In genomic region chr8:84192555-84192954, GRCm38 (mm10) we compare ENCODE assay signal across 8 mouse cellular contexts. TPM values are rescaled to one million over a fixed set of nuclear protein-coding genes. Genes with fewer than 3 reads are reported as not detected.
DNase-seq lines count a peak whose midpoint lies in the region; ATAC-seq lines count a peak whose summit lies in the region.

No protein-coding gene starts in this region.

- no peak overlapping the region for H3K4me3 ChIP-seq in forebrain, embryonic 14.5 days (ENCODE audit: low read depth, low read length)
- H3K4me3 ChIP-seq in megakaryocyte, embryonic 14.5 days (replicated peaks), result peak overlapping the region; percentile 94

- 3% methylated on average over 33 of the region's 33 CpGs for WGBS in forebrain, embryonic 14.5 days

- H3K9me3 ChIP-seq in forebrain, embryonic 14.5 days (replicated peaks; ENCODE audit: control insufficient read depth, low read length), result no peaks in the 10 kb centered on the region
- no peaks in the 10 kb centered on the region for H3K9me3 ChIP-seq in megakaryocyte, embryonic 14.5 days

- peak; percentile 78 for DNase-seq in ES-CJ7 (ENCODE audit: low read depth, low spot score)
- peak; percentile 93 for DNase-seq in adrenal gland, postnatal 14 days
- DNase-seq in forebrain, embryonic 14.5 days (ENCODE audit: low spot score), result peak; percentile 72
- peak; percentile 74 for DNase-seq in heart, postnatal 25 days (ENCODE audit: low spot score)
- peak; percentile 60 to 68 for DNase-seq in left cerebral cortex, postnatal 25 days (ENCODE audit: low spot score in 2 of 2)
- peak; percentile 70 to 80 for DNase-seq in right cerebral cortex, postnatal 10 days (ENCODE audit: low spot score in 2 of 2)
- DNase-seq in yolk sac, embryonic 10.5 days (ENCODE audit: low spot score), result peak; percentile 85

- intact Hi-C loops in heart, postnatal 25 days (cut with DNase I), result no loop called here
- intact Hi-C loops in left cerebral cortex, postnatal 25 days (cut with DNase I), result no loop called here

- peak overlapping the region; percentile 36 for H3K4me2 ChIP-seq in forebrain, embryonic 14.5 days (ENCODE audit: low read length)

- ATAC-seq in forebrain, embryonic 14.5 days, result peak; percentile 61

- H3K27me3 ChIP-seq in forebrain, embryonic 14.5 days (replicated peaks; ENCODE audit: control insufficient read depth, insufficient read depth, low read length), result 0 out of 2 replicates have a peak, but pooled peaks cover 2% of the 10 kb centered on the region
- no peaks in the 10 kb centered on the region for H3K27me3 ChIP-seq in megakaryocyte, embryonic 14.5 days (replicated peaks)

- H3K9ac ChIP-seq in forebrain, embryonic 14.5 days (ENCODE audit: low read length), result peak overlapping the region; percentile 29; the same call in 1 of the 2 replicates

- no peaks in the 10 kb centered on the region for H3K36me3 ChIP-seq in forebrain, embryonic 14.5 days (ENCODE audit: control insufficient read depth, insufficient read depth, low read length)
- no peaks in the 10 kb centered on the region for H3K36me3 ChIP-seq in megakaryocyte, embryonic 14.5 days (replicated peaks; ENCODE audit: low read length)

- H3K4me1 ChIP-seq in forebrain, embryonic 14.5 days (ENCODE audit: control insufficient read depth, insufficient read depth, low read length), result peaks cover 5% of the 10 kb centered on the region
- H3K4me1 ChIP-seq in megakaryocyte, embryonic 14.5 days, result peaks cover 59% of the 10 kb centered on the region

- H3K27ac ChIP-seq in forebrain, embryonic 14.5 days (ENCODE audit: low read depth, low read length), result 0 out of 2 replicates have a peak overlapping the region, but pooled peaks have one; percentile 27

RNA-seq across cellular contexts. Expression of gene Nanos3, which starts 7.5 kb away (rescaled TPM):
- 0.67 and 1.2 TPM in 2 replicates for total RNA-seq in adrenal gland, postnatal 14 days (2021)
- 4.5 and 8.3 TPM in 2 replicates for polyA plus RNA-seq in forebrain, embryonic 14.5 days (2014; fragmentation: Nextera tagmentation; extraction: Ambion mirVana)
- total RNA-seq in heart, postnatal 25 days (2021), result 1 to 10 TPM in 1 of 2 experiments, under 1 TPM in 1; 0.73 to 1.4 TPM
- total RNA-seq in left cerebral cortex, postnatal 25 days (2021), result 1 to 10 TPM; 2.6 to 3.2 TPM
- polyA plus RNA-seq in megakaryocyte, embryonic 14.5 days (2012; ENCODE audit: insufficient read depth, low replicate concordance), result 0.87 TPM in 1 of 2 replicates, not detected in the other

RNA-seq across cellular contexts. Expression of gene Zswim4, which starts 44.3 kb away (rescaled TPM):
- total RNA-seq in adrenal gland, postnatal 14 days (2021), result 32.3 and 39.5 TPM in 2 replicates
- 22.6 and 26.9 TPM in 2 replicates for polyA plus RNA-seq in forebrain, embryonic 14.5 days (2014; fragmentation: Nextera tagmentation; extraction: Ambion mirVana)
- total RNA-seq in heart, postnatal 25 days (2021), result 1 to 10 TPM; 8.2 to 8.8 TPM
- 10 to 100 TPM; 13.0 to 13.9 TPM for total RNA-seq in left cerebral cortex, postnatal 25 days (2021)
- 14.1 and 16.0 TPM in 2 replicates for polyA plus RNA-seq in megakaryocyte, embryonic 14.5 days (2012; ENCODE audit: insufficient read depth, low replicate concordance)

RNA-seq across cellular contexts. Expression of gene 4930432K21Rik, which starts 44.7 kb away (rescaled TPM):
- total RNA-seq in adrenal gland, postnatal 14 days (2021), result 0.49 and 0.82 TPM in 2 replicates
- 1.7 and 2.3 TPM in 2 replicates for polyA plus RNA-seq in forebrain, embryonic 14.5 days (2014; fragmentation: Nextera tagmentation; extraction: Ambion mirVana)
- total RNA-seq in heart, postnatal 25 days (2021), result under 1 TPM; 0.10 to 0.28 TPM
- total RNA-seq in left cerebral cortex, postnatal 25 days (2021), result 1 to 10 TPM; 1.4 to 1.6 TPM
- 0.72 TPM in 1 of 2 replicates, not detected in the other for polyA plus RNA-seq in megakaryocyte, embryonic 14.5 days (2012; ENCODE audit: insufficient read depth, low replicate concordance)

RNA-seq across cellular contexts. Expression of gene Cc2d1a, which starts 44.8 kb away (rescaled TPM):
- 23.8 and 31.0 TPM in 2 replicates for total RNA-seq in adrenal gland, postnatal 14 days (2021)
- polyA plus RNA-seq in forebrain, embryonic 14.5 days (2014; fragmentation: Nextera tagmentation; extraction: Ambion mirVana), result 14.7 and 21.7 TPM in 2 replicates
- 10 to 100 TPM; 10.3 to 11.8 TPM for total RNA-seq in heart, postnatal 25 days (2021)
- total RNA-seq in left cerebral cortex, postnatal 25 days (2021), result 10 to 100 TPM; 46.6 to 49.4 TPM
- 28.0 and 32.7 TPM in 2 replicates for polyA plus RNA-seq in megakaryocyte, embryonic 14.5 days (2012; ENCODE audit: insufficient read depth, low replicate concordance)

RNA-seq across cellular contexts. Expression of gene D8Ertd738e, which starts 57.0 kb away (rescaled TPM):
- 251 and 255 TPM in 2 replicates for total RNA-seq in adrenal gland, postnatal 14 days (2021)
- polyA plus RNA-seq in forebrain, embryonic 14.5 days (2014; fragmentation: Nextera tagmentation; extraction: Ambion mirVana), result 266 and 329 TPM in 2 replicates
- 100 to 1,000 TPM; 227 to 240 TPM for total RNA-seq in heart, postnatal 25 days (2021)
- 100 to 1,000 TPM; 145 to 149 TPM for total RNA-seq in left cerebral cortex, postnatal 25 days (2021)
- 80.4 and 326 TPM in 2 replicates for polyA plus RNA-seq in megakaryocyte, embryonic 14.5 days (2012; ENCODE audit: insufficient read depth, low replicate concordance)
